Mouse (Mus musculus) ES-E14 (cell line): ENCODE results near the gene Nme7.

Experiments
- HCFC1 ChIP-seq: IDR thresholded peaks from 2 replicates; pipeline ENCODE4 v1.6.1; 2012; ENCODE audit warnings: low read length, inconsistent platforms, borderline replicate concordance; ENCODE audit not compliant: insufficient read depth
- MAFK ChIP-seq: IDR thresholded peaks from 2 replicates; pipeline ENCODE4 v1.6.1; 2014; ENCODE audit warnings: mild to moderate bottlenecking, low read depth, low read length, inconsistent platforms; ENCODE audit not compliant: insufficient read depth
- ZC3H11A ChIP-seq: IDR thresholded peaks from 2 replicates; pipeline ENCODE4 v1.6.1; 2012; ENCODE audit warnings: low read depth, mild to moderate bottlenecking, inconsistent platforms, low read length, borderline replicate concordance
- ZNF384 ChIP-seq: IDR thresholded peaks from 2 replicates; pipeline ENCODE4 v1.6.1; 2012; ENCODE audit warnings: low read depth, low read length, inconsistent platforms

- no peak for TF ChIP-seq ZNF384
- no peak for TF ChIP-seq HCFC1
- TF ChIP-seq MAFK: no peak
- no peak for TF ChIP-seq ZC3H11A
Observed at GRCm38 (mm10) chr1:164434049-164434448, 130.1 kb downstream of the Nme7 start.
